Mouse (Mus musculus) 3T3-L1 (cell line): ENCODE results near the gene Fkbp1a.

ENCODE experiments used
- DNase-seq: peaks from one replicate; pipeline ENCODE4 v3.0.0-alpha.2; 2015; ENCODE audit warnings: low read depth, low spot score

Fkbp1a gene

GRCm38 (mm10) chr2:151546571-151546970, 4.3 kb downstream of the Fkbp1a start:
- DNase-seq = no peak

DNA sequence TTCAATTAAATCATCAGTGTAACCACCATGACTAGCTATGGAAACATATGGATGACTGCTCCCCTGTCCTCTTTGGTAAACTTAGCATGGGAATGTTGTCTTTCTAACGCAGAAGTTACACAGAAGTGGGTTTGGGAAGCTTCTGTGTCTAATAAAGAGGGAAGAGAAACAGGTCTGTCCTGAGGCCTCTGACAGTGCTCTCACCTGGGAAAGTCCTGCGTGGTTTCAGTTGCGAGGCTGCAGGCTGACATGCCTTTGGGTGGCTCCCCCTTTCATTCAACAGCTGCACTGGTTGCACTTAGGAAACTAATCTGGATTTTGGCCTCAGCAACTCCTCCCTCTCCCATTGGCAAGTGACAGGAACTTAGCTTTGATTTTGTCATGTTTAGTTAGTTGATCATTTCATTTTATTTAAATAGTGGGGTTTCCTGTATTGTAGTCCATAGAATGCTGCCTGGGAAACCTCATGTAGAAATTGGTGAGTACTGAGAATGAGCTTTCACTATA, 7.4 kb downstream of the Fkbp1a start:
- no peak for DNase-seq

DNA sequence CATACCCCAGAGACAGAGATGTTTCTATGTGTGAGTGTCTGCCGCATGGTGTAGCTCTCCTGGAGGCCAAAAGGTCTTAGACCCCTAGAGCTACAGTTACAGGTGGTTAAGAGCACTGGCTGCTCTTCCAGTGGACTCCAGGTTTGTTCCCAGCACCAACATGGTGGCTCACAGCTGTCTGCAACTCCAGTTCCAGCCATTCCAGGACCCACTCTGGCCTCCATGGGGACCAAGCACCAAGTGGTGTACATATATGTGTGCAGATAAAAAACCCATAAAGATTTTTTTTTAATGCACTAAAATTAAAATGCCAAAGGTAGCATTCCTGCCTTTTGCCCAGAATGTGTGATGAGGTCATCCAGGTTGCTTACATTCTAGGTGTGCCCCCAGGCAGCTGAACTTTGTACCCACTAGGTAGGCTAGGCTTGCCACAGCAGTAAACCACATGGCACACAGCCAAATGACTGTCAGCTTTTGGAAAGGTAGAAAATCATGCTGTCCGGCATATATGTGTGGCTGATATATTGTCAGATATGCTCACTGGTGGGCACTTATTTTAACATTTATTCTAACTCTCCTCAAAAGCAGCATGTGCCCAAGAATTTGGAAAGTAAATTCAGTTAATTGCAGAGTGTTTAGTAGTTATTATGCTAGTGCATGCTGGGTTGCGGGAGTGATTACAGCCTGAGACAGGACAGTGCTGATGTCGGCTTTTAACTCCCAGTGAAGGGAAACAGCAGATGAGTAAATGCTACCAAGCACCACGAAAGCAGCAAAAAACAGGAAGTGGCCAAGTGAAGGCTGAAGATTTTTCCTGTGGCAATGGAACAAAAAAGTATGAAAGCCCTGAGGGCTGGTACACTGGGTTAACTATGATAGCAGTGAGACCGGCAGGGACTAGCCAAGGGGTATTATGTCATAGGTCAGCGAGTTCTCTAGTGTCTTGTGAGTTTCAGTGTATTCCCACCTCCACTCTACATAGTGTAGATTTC, 20.9 kb downstream of the Fkbp1a start:
- peak; percentile 54 for DNase-seq

- DNase-seq = peak; percentile 25
Measured at GRCm38 (mm10) chr2:151564006-151564405, 21.7 kb downstream of the Fkbp1a start.

DNA sequence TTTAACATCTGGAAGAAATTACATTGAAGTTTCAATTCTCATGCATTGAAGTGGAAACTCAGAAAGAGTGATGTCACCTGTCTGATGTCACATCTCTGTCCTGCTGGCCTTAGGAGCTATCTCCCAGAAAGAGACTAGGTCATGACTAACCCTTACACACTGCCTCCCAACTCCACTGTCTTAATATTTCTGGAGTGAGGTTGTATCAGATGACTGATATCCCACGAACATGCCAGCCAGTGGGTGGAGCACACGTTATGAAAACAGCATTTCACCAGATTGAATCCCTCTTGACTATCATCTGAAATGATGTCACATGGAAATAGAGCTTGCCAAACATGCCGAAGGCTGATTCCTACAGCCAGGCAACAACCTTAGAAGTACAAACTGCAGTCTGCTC, 22.7 kb downstream of the Fkbp1a start:
- DNase-seq = peak; percentile 88

DNA sequence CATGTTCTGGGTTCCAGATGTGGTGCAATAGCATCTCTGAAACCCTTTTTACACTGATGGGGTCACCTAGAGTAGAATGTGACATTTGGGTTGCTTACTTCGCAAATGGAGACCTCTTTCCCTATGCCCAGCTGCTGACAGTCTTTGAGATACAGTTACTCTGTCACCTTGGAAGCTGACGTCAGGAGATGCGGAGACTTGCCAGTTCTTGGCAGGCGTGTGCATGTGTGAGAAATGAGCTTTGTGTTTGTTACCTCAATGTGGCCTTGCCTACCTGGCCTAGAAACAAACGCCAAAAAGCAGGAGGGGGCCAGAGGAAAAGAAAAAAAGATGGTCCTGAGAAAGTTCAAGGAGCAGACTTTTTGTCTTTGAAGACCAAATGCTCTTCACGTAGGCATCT, 24.6 kb downstream of the Fkbp1a start:
- DNase-seq = no peak

DNA sequence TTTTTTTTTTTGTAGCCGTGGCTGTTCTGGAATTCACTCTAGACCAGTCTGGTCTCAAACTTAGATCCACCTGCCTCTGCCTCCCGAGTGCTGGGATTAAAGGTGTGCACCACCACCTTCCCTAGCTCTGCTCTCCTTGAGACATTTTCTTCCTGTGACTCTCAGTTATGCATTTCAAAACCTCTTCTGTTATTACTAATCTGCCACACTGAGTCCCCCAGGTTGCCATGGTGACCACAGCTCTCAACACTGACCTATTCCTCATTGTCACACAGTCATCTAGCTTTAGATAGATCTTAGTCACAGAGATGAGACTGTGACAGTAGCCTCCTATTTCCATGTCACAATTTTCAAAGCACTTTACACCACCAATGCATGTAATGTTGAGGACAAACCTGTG, 27.2 kb downstream of the Fkbp1a start:
- DNase-seq = peak; percentile 45

GRCm38 (mm10) chr2:151571873-151572700, 29.8 kb downstream of the Fkbp1a start, which contains the start of gene Sdcbp2:
Gene Sdcbp2 (plus strand): TSS chr2:151572622.
- peak; percentile 28 for DNase-seq

DNA sequence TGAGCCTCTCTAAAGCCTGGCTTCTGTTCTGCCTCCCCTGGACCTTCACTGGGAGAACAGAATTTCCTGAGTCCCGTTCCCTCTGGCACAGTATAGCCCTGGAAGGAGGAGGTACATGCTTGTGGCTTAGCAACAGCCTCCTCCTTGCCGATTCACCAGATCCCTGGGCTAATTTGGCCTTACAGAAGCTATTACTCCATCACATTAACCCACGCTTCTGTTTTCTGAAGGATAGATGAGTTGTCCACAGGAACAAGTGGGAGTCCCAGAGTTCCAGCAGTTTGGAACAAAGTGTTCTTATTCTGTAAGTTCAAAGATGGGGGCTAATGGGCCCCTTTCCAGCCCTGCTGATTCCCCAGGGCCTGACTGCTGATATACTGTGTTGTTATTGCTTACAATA, 31.4 kb downstream of the Fkbp1a start:
- no peak for DNase-seq

DNA sequence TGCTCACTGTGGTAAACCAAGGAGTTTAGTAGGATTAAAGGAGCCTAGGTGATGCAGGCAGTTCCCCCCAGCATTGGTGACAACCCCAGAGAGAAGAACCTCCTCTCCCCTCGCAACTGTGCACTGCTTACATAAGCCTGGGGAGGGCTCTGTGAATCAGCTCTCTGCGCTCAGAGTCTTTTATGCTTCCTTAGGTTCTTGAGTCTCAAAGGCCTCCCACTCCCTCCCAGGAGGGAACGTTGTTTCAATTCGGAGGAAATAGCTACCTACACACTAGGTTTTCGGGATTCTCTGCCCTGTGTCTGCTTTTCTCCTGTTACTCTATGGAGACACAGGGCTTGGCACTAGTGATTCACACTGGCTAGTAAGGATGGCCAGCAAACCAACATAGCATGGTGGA, 32.3 kb downstream of the Fkbp1a start:
- DNase-seq = no peak

GRCm38 (mm10) chr2:151575119-151575698, 32.9 kb downstream of the Fkbp1a start:
- peak; percentile 64 for DNase-seq

DNA sequence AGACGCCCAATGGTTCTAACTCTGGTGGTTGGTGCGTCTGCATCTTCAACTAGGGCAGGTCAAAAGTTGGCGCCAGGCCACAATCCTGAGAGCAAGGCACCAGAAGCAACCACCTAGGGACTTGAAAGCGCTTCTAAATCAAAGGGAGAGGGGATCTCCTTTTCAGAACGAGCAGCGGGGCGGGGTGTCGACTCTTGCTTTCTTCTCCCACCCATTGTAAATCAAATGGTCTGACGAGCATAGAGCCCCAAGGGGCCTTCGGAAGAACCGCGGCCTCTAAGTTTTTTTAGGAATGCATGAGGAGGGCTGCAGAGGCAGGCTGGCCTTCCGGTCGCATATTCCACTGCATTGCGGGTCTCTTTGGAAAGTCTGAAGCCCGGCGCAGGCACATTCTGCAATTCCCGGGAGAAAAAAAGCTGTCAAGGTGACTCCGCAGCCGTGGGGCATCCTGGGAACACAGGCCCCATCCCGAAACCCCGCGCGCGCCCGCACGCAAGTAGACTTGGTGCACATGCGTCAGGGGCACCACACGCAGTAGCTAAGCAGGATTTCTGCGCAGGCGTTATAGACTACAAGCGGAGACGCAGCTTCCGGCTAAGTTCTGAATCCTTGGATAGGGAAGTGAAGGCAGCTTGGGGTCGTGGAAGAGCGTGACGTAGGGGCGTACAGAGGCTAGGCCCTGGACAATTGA, 33.6 kb downstream of the Fkbp1a start:
- DNase-seq = no peak

GRCm38 (mm10) chr2:151579183-151579582, 36.9 kb downstream of the Fkbp1a start:
- no peak for DNase-seq

GRCm38 (mm10) chr2:151580945-151581344, 38.7 kb downstream of the Fkbp1a start:
- no peak for DNase-seq

DNA sequence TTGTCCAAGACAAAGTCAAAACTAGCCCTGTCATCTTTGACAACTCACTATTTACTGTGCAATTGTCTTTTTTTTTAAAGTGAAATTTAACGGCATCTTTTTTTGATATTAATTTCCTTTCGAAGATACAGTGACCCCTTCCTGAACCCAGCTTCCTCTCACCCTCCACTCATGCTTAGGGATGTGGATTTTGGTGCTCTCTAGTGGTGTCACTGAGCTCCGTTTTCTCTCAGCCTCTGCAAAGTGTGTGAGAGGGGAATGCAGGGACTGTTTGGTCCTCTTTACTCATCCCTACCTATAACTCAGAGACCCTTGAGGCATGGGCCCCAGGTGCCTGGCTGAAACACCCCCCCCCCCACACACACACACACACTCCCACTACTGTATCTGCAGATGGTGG, 43.7 kb downstream of the Fkbp1a start:
- DNase-seq = no peak

DNA sequence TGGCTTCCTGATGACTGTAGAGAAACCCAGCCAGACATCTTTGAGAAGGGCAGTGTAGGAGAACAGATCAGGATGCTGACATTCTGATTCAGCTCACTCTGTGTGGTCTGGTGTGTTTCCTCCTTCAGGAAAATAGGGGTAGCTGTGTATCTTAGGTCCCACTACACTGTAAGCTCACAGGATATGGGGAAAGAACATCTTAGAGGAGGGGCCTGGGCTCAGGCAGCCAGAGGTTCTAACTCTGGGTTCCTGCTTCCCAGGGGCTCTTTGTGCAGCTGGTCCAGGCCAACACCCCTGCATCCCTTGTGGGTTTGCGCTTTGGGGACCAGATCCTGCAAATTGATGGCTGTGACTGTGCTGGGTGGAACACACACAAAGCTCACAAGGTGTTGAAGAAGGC, 44.5 kb downstream of the Fkbp1a start:
- no peak for DNase-seq

- peak; percentile 39 for DNase-seq
Measured at GRCm38 (mm10) chr2:151587306-151587705, 45.0 kb downstream of the Fkbp1a start.

DNA sequence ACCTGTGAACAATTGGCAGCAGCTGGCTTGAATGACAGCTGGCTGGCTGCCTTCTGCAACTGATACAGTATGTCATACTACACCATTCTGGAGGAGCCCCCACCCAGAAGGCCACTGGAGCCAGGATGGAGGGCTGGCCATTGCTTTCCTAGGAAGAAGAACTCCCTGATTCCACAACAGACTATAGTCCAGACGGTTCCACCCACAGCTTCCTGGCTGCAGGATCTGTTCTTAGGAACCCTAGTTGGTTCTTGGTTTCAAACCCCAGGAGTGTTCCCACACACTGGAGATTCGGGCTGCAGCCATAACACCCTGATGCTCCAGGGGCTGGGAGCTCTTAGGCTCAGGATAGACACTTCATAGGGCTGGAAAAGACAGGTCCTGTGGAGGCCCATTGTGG, 55.8 kb downstream of the Fkbp1a start:
- no peak for DNase-seq

- no peak for DNase-seq
Measured at GRCm38 (mm10) chr2:151602106-151602505, 59.8 kb downstream of the Fkbp1a start.

- peak; percentile 6 for DNase-seq
Measured at GRCm38 (mm10) chr2:151603630-151604029, 61.3 kb downstream of the Fkbp1a start.

DNA sequence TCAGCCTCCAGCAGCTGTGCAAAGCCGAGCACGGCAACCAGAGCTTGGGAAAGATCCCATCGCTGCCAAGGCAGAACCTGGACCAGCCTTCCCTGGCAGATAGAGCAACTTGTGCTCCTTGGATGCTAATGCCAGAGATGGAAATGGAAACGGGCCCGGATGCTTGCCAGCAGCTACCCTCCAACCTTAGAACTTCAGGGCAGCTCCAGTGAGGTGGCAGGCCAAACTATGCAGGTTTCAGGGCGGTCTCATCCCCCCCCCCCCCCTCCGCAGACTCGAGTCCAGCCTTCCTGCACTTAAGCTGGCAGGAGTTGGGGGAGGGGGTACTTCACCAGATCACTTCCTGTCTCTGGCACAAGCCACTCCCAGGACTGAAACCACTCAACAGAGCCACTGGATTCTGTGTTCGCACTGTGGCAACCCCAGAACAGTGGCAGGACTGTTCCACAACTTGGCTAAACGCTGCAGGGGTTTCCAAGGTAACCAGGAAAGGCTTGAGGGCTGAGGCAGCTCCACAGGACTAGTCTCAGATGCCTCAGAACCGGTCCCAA, 63.2 kb downstream of the Fkbp1a start:
- DNase-seq = peak; percentile 47
